Mouse (Mus musculus): ENCODE measurements around the gene Ajuba.

GRCm38 (mm10) chr14:54610648-54611047 is 33.3 kb upstream of the Ajuba start:
- TF ChIP-seq CTCF (IDR thresholded peaks at IDR 0.05; ENCODE audit: control insufficient read depth, insufficient read depth, insufficient replicate concordance, low read depth, low read length) (no peak), POLR2A (IDR thresholded peaks at IDR 0.05; ENCODE audit: control insufficient read depth, low read depth, low read length) (no peak)
